Mouse (Mus musculus) CH12.LX (cell line): ENCODE measurements around the gene Plekha7. TPM values are rescaled to one million over a fixed set of nuclear protein-coding genes. Genes with fewer than 3 reads are reported as not detected.

Experiments used
- DNase-seq: peaks from one replicate; pipeline ENCODE4 v3.0.0-alpha.2; 2013; ENCODE audit errors: extremely low read depth
- H3K27ac ChIP-seq: 2 replicates; pipeline ENCODE4 v1.5.1; 2012; ENCODE audit warnings: low read depth, mild to moderate bottlenecking, control low read depth, moderate library complexity; ENCODE audit not compliant: insufficient read depth
- H3K27me3 ChIP-seq: replicated peaks from 2 replicates; pipeline ENCODE3; 2012; ENCODE audit warnings: inconsistent platforms
- H3K36me3 ChIP-seq, 2 experiments: replicated peaks in 1 of 2; 2 replicates each; pipeline versions ENCODE3 to v1.6.1; 2012; ENCODE audit warnings: inconsistent platforms in 1 of 2, low read length in 1 of 2, mild to moderate bottlenecking in 1 of 2, mixed read lengths in 1 of 2, moderate library complexity in 1 of 2; ENCODE audit not compliant: control insufficient read depth in 1 of 2, insufficient read depth in 1 of 2
- H3K4me1 ChIP-seq, 2 experiments: 2 replicates each; pipeline ENCODE4 v1.6.1; 2012; ENCODE audit warnings: inconsistent platforms in 1 of 2, moderate library complexity in 1 of 2; ENCODE audit not compliant: insufficient read depth in 2 of 2, control insufficient read depth in 1 of 2
- H3K4me2 ChIP-seq: 2 replicates; pipeline ENCODE4 v1.6.1; 2012; ENCODE audit warnings: low read depth, mild to moderate bottlenecking, control low read depth; ENCODE audit not compliant: poor library complexity, insufficient read depth, severe bottlenecking
- H3K4me3 ChIP-seq, 3 experiments: fragments of 150-350 bp in 1 of 3; sonication (generic) in 1 of 3; replicated peaks in 1 of 3; 2 replicates each; pipeline versions ENCODE3 to v1.5.1; 2011 to 2012; ENCODE audit warnings: low read depth in 2 of 3, low read length in 2 of 3, mild to moderate bottlenecking in 2 of 3, moderate library complexity in 2 of 3, control low read depth in 1 of 3, improper control_type of control experiment in 1 of 3, inconsistent platforms in 1 of 3, mixed read lengths in 1 of 3; ENCODE audit not compliant: poor library complexity in 1 of 3
- H3K79me2 ChIP-seq: replicated peaks from 2 replicates; pipeline ENCODE4 v1.6.1; 2012; ENCODE audit warnings: mild to moderate bottlenecking, moderate library complexity; ENCODE audit not compliant: control insufficient read depth, poor library complexity, insufficient read depth, severe bottlenecking; ENCODE audit errors: extremely low read depth
- H3K9ac ChIP-seq: 2 replicates; pipeline ENCODE4 v1.6.1; 2012; ENCODE audit warnings: low read depth, mild to moderate bottlenecking, control low read depth, moderate library complexity; ENCODE audit not compliant: insufficient read depth
- H3K9me3 ChIP-seq: replicated peaks from 2 replicates; pipeline ENCODE3; 2012; ENCODE audit warnings: low read length, inconsistent platforms, mixed read lengths
- BHLHE40 ChIP-seq: IDR thresholded peaks from 2 replicates; pipeline ENCODE4 v1.6.1; 2011; ENCODE audit warnings: mild to moderate bottlenecking, low read depth, low read length, improper control_type of control experiment
- CHD2 ChIP-seq: IDR thresholded peaks from 2 replicates; pipeline ENCODE4 v1.6.1; 2011; ENCODE audit warnings: low read length, improper control_type of control experiment
- ELF1 ChIP-seq: IDR thresholded peaks from 2 replicates; pipeline ENCODE4 v1.6.1; 2014; ENCODE audit warnings: low read depth, mild to moderate bottlenecking, inconsistent platforms, low read length, improper control_type of control experiment
- GABPA ChIP-seq: IDR thresholded peaks from 2 replicates; pipeline ENCODE4 v1.6.1; 2012; ENCODE audit warnings: low read depth, low read length, improper control_type of control experiment, inconsistent platforms; ENCODE audit not compliant: insufficient replicate concordance
- IRF4 ChIP-seq: IDR thresholded peaks from 2 replicates; pipeline ENCODE4 v1.6.1; 2014; ENCODE audit warnings: low read depth, mild to moderate bottlenecking, inconsistent platforms, low read length, improper control_type of control experiment
- JUN ChIP-seq: IDR thresholded peaks from 2 replicates; pipeline ENCODE4 v1.6.1; 2011; ENCODE audit warnings: low read depth, mild to moderate bottlenecking, low read length, improper control_type of control experiment, moderate library complexity; ENCODE audit not compliant: insufficient read depth
- MAFK ChIP-seq: IDR thresholded peaks from 2 replicates; pipeline ENCODE4 v1.6.1; 2011; ENCODE audit warnings: low read length, improper control_type of control experiment; ENCODE audit not compliant: insufficient replicate concordance
- MAZ ChIP-seq: IDR thresholded peaks from 2 replicates; pipeline ENCODE4 v1.6.1; 2012; ENCODE audit warnings: low read depth, mild to moderate bottlenecking, inconsistent platforms, low read length, improper control_type of control experiment, moderate library complexity
- MEF2A ChIP-seq: IDR thresholded peaks from 2 replicates; pipeline ENCODE4 v1.6.1; 2014; ENCODE audit warnings: low read depth, mild to moderate bottlenecking, inconsistent platforms, low read length, improper control_type of control experiment, borderline replicate concordance
- MXI1 ChIP-seq: IDR thresholded peaks from 2 replicates; pipeline ENCODE4 v1.6.1; 2011; ENCODE audit warnings: mild to moderate bottlenecking, low read depth, low read length, improper control_type of control experiment
- NELFE ChIP-seq: IDR thresholded peaks from 2 replicates; pipeline ENCODE4 v1.6.1; 2011; ENCODE audit warnings: low read depth, low read length, improper control_type of control experiment
- RAD21 ChIP-seq: IDR thresholded peaks from 2 replicates; pipeline ENCODE4 v1.6.1; 2011; ENCODE audit warnings: low read depth, mild to moderate bottlenecking, low read length, improper control_type of control experiment, moderate library complexity
- RCOR1 ChIP-seq: conservative IDR thresholded peaks from 2 replicates; pipeline ENCODE4 v1.6.1; 2012; ENCODE audit warnings: low read depth, mild to moderate bottlenecking, inconsistent platforms, low read length, improper control_type of control experiment
- SIN3A ChIP-seq: IDR thresholded peaks from 2 replicates; pipeline ENCODE4 v1.6.1; 2012; ENCODE audit warnings: low read length, improper control_type of control experiment, inconsistent platforms
- TBP ChIP-seq: conservative IDR thresholded peaks from 2 replicates; pipeline ENCODE4 v1.6.1; 2011; ENCODE audit warnings: low read depth, low read length, improper control_type of control experiment
- USF2 ChIP-seq: conservative IDR thresholded peaks from 2 replicates; pipeline ENCODE4 v1.6.1; 2011; ENCODE audit warnings: low read depth, low read length, improper control_type of control experiment
- ZC3H11A ChIP-seq: IDR thresholded peaks from 2 replicates; pipeline ENCODE4 v1.6.1; 2012; ENCODE audit warnings: low read depth, mild to moderate bottlenecking, inconsistent platforms, low read length, improper control_type of control experiment
- ZKSCAN1 ChIP-seq: IDR thresholded peaks from 2 replicates; pipeline ENCODE4 v1.6.1; 2012; ENCODE audit warnings: low read depth, inconsistent platforms, low read length, improper control_type of control experiment, borderline replicate concordance
- ZMIZ1 ChIP-seq: IDR thresholded peaks from 2 replicates; pipeline ENCODE4 v1.6.1; 2012; ENCODE audit warnings: low read depth, mild to moderate bottlenecking, inconsistent platforms, low read length, improper control_type of control experiment
- dilution Hi-C: fragments of 300-500 bp; cut with MboI; formaldehyde crosslinking; loops from 2 replicates; pipeline ENCODE4 v1.14.3; 2020; ENCODE audit warnings: low sequenced_read_pairs; ENCODE audit not compliant: extremely low pct_unique_long_range_greater_than_20kb, extremely low pct_ligation_motif_present
- in situ Hi-C: fragments of 300-500 bp; cut with MboI; formaldehyde crosslinking; loops from 3 replicates; pipeline ENCODE4 v1.14.3; 2019; ENCODE audit warnings: low sequenced_read_pairs, low pct_ligation_motif_present, low pct_unique_long_range_greater_than_20kb, mixed read lengths
- polyA plus RNA-seq: library from polyadenylated mRNA; unstranded; fragments of >175 nt; gene quantifications from 2 replicates; pipeline ENCODE4 v1.2.1, GENCODE M21; 2012; ENCODE audit warnings: low read depth; ENCODE audit not compliant: insufficient read length
- total RNA-seq, 2 experiments: library from RNA; depleted of rRNA; stranded (reverse); fragments of 300-350 nt in 1 of 2; fragments of >200 nt in 1 of 2; gene quantifications; 2 replicates each; pipeline ENCODE4 v1.2.3; 2012 to 2014

Gene Plekha7
- total and polyA plus RNA-seq, 3 experiments, result 0.59 to 1.5 (median 1.0) TPM

DNA sequence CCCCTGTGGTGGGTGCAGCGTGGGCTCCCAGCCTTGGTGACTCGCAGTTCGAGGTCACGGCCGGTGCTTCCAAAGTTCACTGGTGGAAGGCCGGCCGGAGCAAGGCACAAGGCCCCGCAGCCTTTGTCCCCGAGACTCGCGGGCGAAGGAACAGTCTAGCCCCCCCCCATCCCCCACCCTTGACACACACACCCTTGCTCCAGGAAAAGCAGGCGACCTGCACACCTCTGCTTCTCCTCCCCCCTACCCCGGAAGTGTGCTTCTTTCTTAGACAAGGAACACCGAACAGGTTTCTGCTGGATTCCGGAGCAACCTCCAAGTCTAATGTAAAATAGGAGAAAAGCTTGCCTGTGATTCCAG lies 436 bp upstream of the Plekha7 start:
- H3K4me1 ChIP-seq, result peaks cover 0 to 17% of the 10 kb centered on the region in 2 experiments; a peak in 1 of 4 replicates
- no peaks in the 10 kb centered on the region for H3K79me2 ChIP-seq
- H3K9ac ChIP-seq, result peak overlapping the region; percentile 29
- in situ Hi-C loops, result loop anchor here (10.0 kb wide), 1 partner anchor 54 kb away; no protein-coding TSS in a partner anchor
- no peaks in the 10 kb centered on the region for H3K9me3 ChIP-seq
- H3K27me3 ChIP-seq, result peaks cover 38% of the 10 kb centered on the region
- H3K36me3 ChIP-seq, result no peaks in the 10 kb centered on the region
- H3K4me3 ChIP-seq, result peak overlapping the region; percentile 49 to 81 (median 54)
- H3K4me2 ChIP-seq, result peak overlapping the region; percentile 93
- no peak for DNase-seq
- TF ChIP-seq GABPA (no peak), MAZ (no peak), SIN3A (no peak), TBP (no peak), ZC3H11A (no peak), CHD2 (no peak; the same call in 1 of the 2 replicates), MAFK (no peak), ZMIZ1 (no peak), BHLHE40 (peak; percentile 36), ELF1 (peak; percentile 57), USF2 (no peak), NELFE (no peak), MEF2A (no peak), IRF4 (no peak), RAD21 (no peak), MXI1 (no peak)
- H3K27ac ChIP-seq, result no peak overlapping the region
- dilution Hi-C loops, result no loop called here

DNA sequence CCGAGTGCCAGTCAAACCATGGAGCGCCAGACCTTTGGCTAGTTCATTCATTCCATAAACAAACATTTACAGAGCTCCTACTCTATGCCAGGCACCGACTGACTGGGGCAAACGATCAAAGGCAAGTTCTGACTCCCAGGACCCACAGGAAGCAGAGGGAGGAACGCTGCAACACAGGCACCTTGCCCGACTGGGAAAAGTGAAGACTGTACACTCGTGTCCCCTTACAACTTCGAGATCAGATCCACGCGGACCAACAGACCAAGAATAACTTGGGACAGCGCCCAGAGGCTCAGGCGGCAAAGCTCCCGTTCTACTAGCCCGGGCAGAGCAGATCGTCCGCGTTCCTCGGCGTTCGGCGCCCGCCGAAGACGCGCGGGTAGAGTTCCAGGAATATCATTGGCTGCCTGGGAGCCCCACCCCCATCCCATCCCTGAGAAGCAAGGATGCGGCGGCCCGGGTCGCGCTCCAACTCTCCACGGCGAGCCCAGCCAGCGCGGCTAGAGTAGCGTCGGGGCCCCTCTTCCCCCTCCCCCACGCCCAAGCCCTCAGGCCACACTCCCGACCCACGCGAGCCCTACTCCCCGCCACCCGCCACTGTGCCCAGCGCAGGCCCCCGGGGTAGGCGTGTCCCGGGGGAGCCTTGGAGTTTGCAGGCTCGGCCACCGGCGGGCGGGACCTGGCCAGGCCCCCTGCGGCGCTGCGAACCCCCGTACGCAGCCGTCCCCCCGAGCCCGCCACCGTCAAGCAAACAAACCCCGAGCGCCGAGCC lies 891 bp downstream of the Plekha7 start:
- H3K9ac ChIP-seq, result no peak overlapping the region; the same call in 1 of the 2 replicates
- H3K27ac ChIP-seq, result no peak overlapping the region
- no peaks in the 10 kb centered on the region for H3K79me2 ChIP-seq
- H3K9me3 ChIP-seq, result no peaks in the 10 kb centered on the region
- no peaks in the 10 kb centered on the region for H3K36me3 ChIP-seq
- H3K4me2 ChIP-seq, result peak overlapping the region; percentile 93
- H3K4me1 ChIP-seq, result peaks cover 0 to 17% of the 10 kb centered on the region in 2 experiments; a peak in 1 of 4 replicates
- dilution Hi-C loops, result no loop called here
- in situ Hi-C loops, result loop anchor here (10.0 kb wide), 1 partner anchor 52 kb away; no protein-coding TSS in a partner anchor
- DNase-seq, result no peak
- peaks cover 38% of the 10 kb centered on the region for H3K27me3 ChIP-seq
- no peak for TF ChIP-seq NELFE
- no peak for TF ChIP-seq JUN
- TF ChIP-seq RCOR1, result no peak
- TF ChIP-seq ZKSCAN1, result no peak
- TF ChIP-seq SIN3A, result no peak
- no peak for TF ChIP-seq MAFK
- no peak for TF ChIP-seq TBP
- TF ChIP-seq MEF2A, result no peak
- TF ChIP-seq RAD21, result no peak
- peak overlapping the region in 2 of 3 experiments; percentile 54 to 81 for H3K4me3 ChIP-seq
